Mouse (Mus musculus): ENCODE measurements around the gene Acbd6.

Gene Acbd6

GRCm38 (mm10) chr1:155724301-155724700 is 166.4 kb downstream of the Acbd6 start:
- DNase-seq: no peak

- DNase-seq: no peak
Observed at GRCm38 (mm10) chr1:155725876-155726275, 168.0 kb downstream of the Acbd6 start.

GRCm38 (mm10) chr1:155727830-155728229 is 169.9 kb downstream of the Acbd6 start:
- DNase-seq: no peak

- DNase-seq: no peak
Observed at GRCm38 (mm10) chr1:155729113-155729795, 171.3 kb downstream of the Acbd6 start.

GRCm38 (mm10) chr1:155731156-155731555 is 173.2 kb downstream of the Acbd6 start:
- no peak for DNase-seq

- no peak for DNase-seq
Observed at GRCm38 (mm10) chr1:155736096-155736825, 178.3 kb downstream of the Acbd6 start.

- DNase-seq: no peak
Observed at GRCm38 (mm10) chr1:155737017-155737808, 179.3 kb downstream of the Acbd6 start.

GRCm38 (mm10) chr1:155737809-155738383 is 180.0 kb downstream of the Acbd6 start:
- DNase-seq: no peak
